Mouse (Mus musculus) ES-E14 (cell line): Measurements from ENCODE around the gene Lim2.

Source experiments
- CHD2 ChIP-seq: IDR thresholded peaks from 2 replicates; pipeline ENCODE4 v1.6.1; 2014; ENCODE audit warnings: mild to moderate bottlenecking, low read depth, low read length, inconsistent platforms
- HCFC1 ChIP-seq: IDR thresholded peaks from 2 replicates; pipeline ENCODE4 v1.6.1; 2012; ENCODE audit warnings: low read length, inconsistent platforms, borderline replicate concordance; ENCODE audit not compliant: insufficient read depth
- MAFK ChIP-seq: IDR thresholded peaks from 2 replicates; pipeline ENCODE4 v1.6.1; 2014; ENCODE audit warnings: mild to moderate bottlenecking, low read depth, low read length, inconsistent platforms; ENCODE audit not compliant: insufficient read depth
- ZC3H11A ChIP-seq: IDR thresholded peaks from 2 replicates; pipeline ENCODE4 v1.6.1; 2012; ENCODE audit warnings: low read depth, mild to moderate bottlenecking, inconsistent platforms, low read length, borderline replicate concordance
- ZNF384 ChIP-seq: IDR thresholded peaks from 2 replicates; pipeline ENCODE4 v1.6.1; 2012; ENCODE audit warnings: low read depth, low read length, inconsistent platforms

DNA sequence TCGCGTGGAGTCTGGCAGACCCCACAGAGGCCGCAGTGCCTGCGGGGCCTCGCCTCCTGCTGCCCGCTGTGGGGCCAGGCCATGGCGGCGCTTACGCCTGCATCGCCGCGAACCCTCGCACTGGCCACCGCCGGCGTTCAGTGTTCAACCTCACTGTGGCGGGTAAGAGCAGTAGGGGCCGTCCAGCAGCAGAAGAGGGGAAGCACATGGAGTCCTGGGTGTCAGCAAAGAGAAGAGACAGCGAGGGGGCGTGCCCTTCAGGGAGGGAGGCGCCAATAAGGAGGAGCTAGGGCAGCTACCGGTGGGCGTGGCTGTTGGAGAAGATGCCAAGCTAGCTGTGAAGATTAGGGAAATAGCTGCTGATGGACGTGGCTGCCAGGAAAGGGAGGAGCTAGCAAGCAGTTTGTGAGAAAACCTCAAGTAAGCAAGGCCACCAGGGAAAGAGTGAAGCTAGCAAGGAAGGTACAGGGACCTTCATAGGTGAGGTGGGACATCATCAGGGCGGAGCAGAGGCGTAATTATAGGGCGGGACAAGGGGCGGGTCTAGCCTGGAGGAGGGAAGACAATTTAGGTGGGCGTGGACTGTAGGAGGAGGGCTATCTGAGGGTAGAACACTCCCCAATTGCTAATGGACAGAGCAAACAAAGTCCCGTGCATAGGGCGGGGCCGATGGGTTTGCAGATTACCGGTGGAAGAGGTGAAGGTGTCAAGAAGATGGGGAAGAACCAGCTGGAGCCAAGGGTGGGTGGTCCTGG lies 38.1 kb downstream of the Lim2 start:
- TF ChIP-seq MAFK (no peak), ZC3H11A (no peak), CHD2 (no peak), HCFC1 (no peak; the same call in 1 of the 2 replicates), ZNF384 (no peak)
